Mouse (Mus musculus) C2C12 (cell line): Measurements from ENCODE around the gene Dnah8.

Experiments used
- CTCF ChIP-seq: IDR thresholded peaks from one replicate; pipeline ENCODE4 v1.5.1; 2011; ENCODE audit not compliant: control insufficient read depth, insufficient read depth, insufficient read length
- MAX ChIP-seq: IDR thresholded peaks from one replicate; pipeline ENCODE4 v1.6.1; 2011; ENCODE audit warnings: mild to moderate bottlenecking, control low read depth
- USF1 ChIP-seq: IDR thresholded peaks from one replicate; pipeline ENCODE4 v1.6.1; 2011; ENCODE audit warnings: low read depth, mild to moderate bottlenecking, control low read depth, moderate library complexity

DNA sequence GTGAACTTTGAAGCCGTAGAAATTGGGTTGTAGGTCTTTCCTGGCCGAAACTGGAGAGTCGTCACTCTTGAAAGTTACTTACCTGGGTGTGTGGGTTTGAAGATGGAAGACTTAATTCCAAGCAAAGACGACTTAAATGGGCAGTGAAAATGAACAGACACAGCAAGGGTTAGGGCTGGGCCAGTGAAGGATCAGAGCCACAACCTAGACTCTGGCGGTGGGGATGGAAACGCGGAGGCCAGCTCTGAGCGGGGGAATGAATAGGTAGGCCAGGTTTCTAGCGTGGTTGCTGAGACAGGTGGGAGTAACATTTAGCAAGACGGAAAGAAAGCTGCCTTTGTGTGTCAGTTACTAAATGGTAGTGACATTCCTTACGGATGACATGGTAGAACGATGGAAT is 47.2 kb upstream of the Dnah8 start:
- TF ChIP-seq CTCF (no peak), USF1 (no peak), MAX (no peak)
